Comparison of ENCODE assay signal across 24 mouse cellular contexts in genomic region chr10:116977455-116977854, GRCm38 (mm10). TPM values are rescaled to one million over a fixed set of nuclear protein-coding genes. Genes with fewer than 3 reads are reported as not detected.
"Had no signal": no experiment of that assay in that cellular context is flagged by ENCODE, and none has a peak within 500 bp of the region (broad histone marks: within the 10 kb centered on the region; RNA-seq: fewer than 3 reads in every experiment).

No protein-coding gene starts in this region.

- H3K4me3 ChIP-seq: layer of hippocampus, adult 2 months; limb, embryonic 10.5 days; limb, embryonic 13.5 days; liver, embryonic 12.5 days; liver, embryonic 15.5 days; lung, embryonic 15.5 days; megakaryocyte, embryonic 14.5 days; midbrain, embryonic 10.5 days; midbrain, embryonic 13.5 days; myocyte; neural tube, embryonic 13.5 days; stomach, embryonic 15.5 days had no signal

- ATAC-seq: intestine, embryonic 16.5 days; liver, embryonic 12.5 days; midbrain, embryonic 13.5 days; midbrain, embryonic 16.5 days had no signal

- H3K4me2 ChIP-seq: limb, embryonic 13.5 days; liver, embryonic 12.5 days; liver, embryonic 15.5 days; lung, embryonic 15.5 days; midbrain, embryonic 13.5 days; neural tube, embryonic 13.5 days; stomach, embryonic 15.5 days had no signal

- H3K27me3 ChIP-seq: limb, embryonic 13.5 days; liver, embryonic 12.5 days; liver, embryonic 15.5 days; lung, embryonic 15.5 days; megakaryocyte, embryonic 14.5 days; midbrain, embryonic 13.5 days; neural tube, embryonic 13.5 days; stomach, embryonic 15.5 days had no signal

- H3K9ac ChIP-seq: limb, embryonic 13.5 days; liver, embryonic 12.5 days; liver, embryonic 15.5 days; lung, embryonic 15.5 days; midbrain, embryonic 13.5 days; neural tube, embryonic 13.5 days; stomach, embryonic 15.5 days had no signal

- H3K27ac ChIP-seq: layer of hippocampus, adult 2 months; limb, embryonic 10.5 days; limb, embryonic 13.5 days; liver, embryonic 12.5 days; liver, embryonic 15.5 days; lung, embryonic 15.5 days; macrophage; midbrain, embryonic 10.5 days; midbrain, embryonic 13.5 days; neural tube, embryonic 13.5 days; stomach, embryonic 15.5 days had no signal

- H3K9me3 ChIP-seq: limb, embryonic 10.5 days; limb, embryonic 13.5 days; liver, embryonic 12.5 days; liver, embryonic 15.5 days; lung, embryonic 15.5 days; midbrain, embryonic 10.5 days; midbrain, embryonic 13.5 days; neural tube, embryonic 13.5 days; stomach, embryonic 15.5 days had no signal

- H3K4me1 ChIP-seq: limb, embryonic 13.5 days; liver, embryonic 12.5 days; liver, embryonic 15.5 days; lung, embryonic 15.5 days; midbrain, embryonic 10.5 days; midbrain, embryonic 13.5 days; neural tube, embryonic 13.5 days; stomach, embryonic 15.5 days had no signal

- H3K36me3 ChIP-seq: limb, embryonic 10.5 days; limb, embryonic 13.5 days; liver, embryonic 12.5 days; liver, embryonic 15.5 days; lung, embryonic 15.5 days; midbrain, embryonic 10.5 days; midbrain, embryonic 13.5 days; neural tube, embryonic 13.5 days; stomach, embryonic 15.5 days had no signal

- DNase-seq: layer of hippocampus, adult 9-11 months; liver; lung, adult 18-20 months; retina, postnatal 1 day; right cerebral cortex, postnatal 25 days; spleen, adult 18-20 months; thymus, postnatal 25 days had no signal

RNA-seq across cellular contexts. Expression of gene Gm10271, which starts 5.0 kb away (rescaled TPM):
- polyA plus RNA-seq: intestine, embryonic 16.5 days; large intestine, adult 2 months; limb, embryonic 10.5 days; limb, embryonic 13.5 days; liver, embryonic 12.5 days; liver, embryonic 15.5 days; lung, embryonic 15.5 days; macrophage; midbrain, embryonic 10.5 days; midbrain, embryonic 13.5 days; midbrain, embryonic 16.5 days; myocyte; neural tube, embryonic 13.5 days; stomach, embryonic 15.5 days; thymus, postnatal 0 days had no signal

RNA-seq across cellular contexts. Expression of gene Best3, which starts 8.7 kb away (rescaled TPM):
- polyA plus RNA-seq: intestine, embryonic 16.5 days; liver, embryonic 12.5 days; neural tube, embryonic 13.5 days; thymus, postnatal 0 days had no signal
